Mouse (Mus musculus) MEL (cell line): ENCODE data around the gene 3110082I17Rik.

Experiments
- CTCF ChIP-seq, 3 experiments: IDR thresholded peaks in 2 of 3; conservative IDR thresholded peaks in 1 of 3; 2 replicates each; pipeline ENCODE4 v1.5.1; 2011 to 2012; ENCODE audit warnings: low read length in 3 of 3, low read depth in 2 of 3, mild to moderate bottlenecking in 2 of 3, improper control_type of control experiment in 1 of 3, inconsistent platforms in 1 of 3, mixed read lengths in 1 of 3, moderate library complexity in 1 of 3; ENCODE audit not compliant: control insufficient read depth in 1 of 3, insufficient read depth in 1 of 3, poor library complexity in 1 of 3, severe bottlenecking in 1 of 3
- E2F4 ChIP-seq: IDR thresholded peaks from 2 replicates; pipeline ENCODE4 v1.6.1; 2011; ENCODE audit warnings: low read depth, low read length, improper control_type of control experiment, borderline replicate concordance
- MXI1 ChIP-seq: IDR thresholded peaks from 2 replicates; pipeline ENCODE4 v1.6.1; 2011; ENCODE audit warnings: mild to moderate bottlenecking, low read depth, low read length, improper control_type of control experiment
- NRF1 ChIP-seq: IDR thresholded peaks from 2 replicates; pipeline ENCODE4 v1.6.1; 2014; ENCODE audit warnings: low read depth, mild to moderate bottlenecking, inconsistent platforms, low read length, improper control_type of control experiment, moderate library complexity; ENCODE audit not compliant: poor library complexity, insufficient read depth, severe bottlenecking
- POLR2A ChIP-seq, 2 experiments: IDR thresholded peaks; 2 replicates each; pipeline ENCODE4 v1.6.1; 2011 to 2012; ENCODE audit warnings: low read length in 2 of 2, mild to moderate bottlenecking in 2 of 2, control low read depth in 1 of 2, improper control_type of control experiment in 1 of 2, low read depth in 1 of 2, moderate library complexity in 1 of 2; ENCODE audit not compliant: control insufficient read depth in 1 of 2, insufficient read depth in 1 of 2, poor library complexity in 1 of 2
- POLR2AphosphoS2 ChIP-seq: IDR thresholded peaks from 2 replicates; pipeline ENCODE4 v1.6.1; 2011; ENCODE audit warnings: low read length, improper control_type of control experiment
- TCF12 ChIP-seq: IDR thresholded peaks from 2 replicates; pipeline ENCODE4 v1.6.1; 2014; ENCODE audit warnings: low read depth, mild to moderate bottlenecking, inconsistent platforms, low read length, improper control_type of control experiment, moderate library complexity
- USF2 ChIP-seq, 2 experiments: IDR thresholded peaks; 2 replicates each; pipeline ENCODE4 v1.6.1; 2011 to 2012; ENCODE audit warnings: improper control_type of control experiment in 2 of 2, low read length in 2 of 2, borderline replicate concordance in 1 of 2, inconsistent platforms in 1 of 2, low read depth in 1 of 2, mild to moderate bottlenecking in 1 of 2; ENCODE audit not compliant: insufficient read depth in 1 of 2

GRCm38 (mm10) chr5:139440926-139441725 lies 19.2 kb downstream of the 3110082I17Rik start:
- TF ChIP-seq MXI1 (no peak), TCF12 (no peak), POLR2AphosphoS2 (no peak), POLR2A (IDR thresholded peaks at IDR 0.05; ENCODE audit: control insufficient read depth in 1 of 2, insufficient read depth in 1 of 2, low read depth in 1 of 2, low read length in 2 of 2, poor library complexity in 1 of 2) (no peak), E2F4 (no peak), USF2 (IDR thresholded peaks at IDR 0.05; ENCODE audit: borderline replicate concordance in 1 of 2, insufficient read depth in 1 of 2, low read depth in 1 of 2, low read length in 2 of 2) (no peak), CTCF (IDR thresholded peaks at IDR 0.05 in 2 of 3, conservative IDR thresholded peaks at IDR 0.05 in 1 of 3; ENCODE audit: control insufficient read depth in 1 of 3, insufficient read depth in 1 of 3, low read depth in 2 of 3, low read length in 3 of 3, poor library complexity in 1 of 3, severe bottlenecking in 1 of 3) (no peak), NRF1 (no peak)
